Mouse (Mus musculus) small intestine, adult 2 months (tissue): ENCODE measurements at regions not wholly inside any gene's neighbourhood (a gene's known extent, or its start where the extent isn't known, plus 50 kb on each side); places are given as distances from the start of the nearest gene placed in this dataset.

Experiments used
- CTCF ChIP-seq: fragments of 200-500 bp; IDR thresholded peaks from 2 replicates; pipeline ENCODE4 v1.5.1; 2012; ENCODE audit warnings: low read depth, mild to moderate bottlenecking, control low read depth, inconsistent platforms, low read length, moderate library complexity, mixed read lengths; ENCODE audit not compliant: insufficient replicate concordance, insufficient read length; ENCODE audit errors: extremely low read depth
- POLR2A ChIP-seq: fragments of 200-500 bp; IDR thresholded peaks from 2 replicates; pipeline ENCODE4 v1.6.1; 2012; ENCODE audit warnings: low read depth, mild to moderate bottlenecking, control low read depth, inconsistent platforms, low read length, moderate library complexity

GRCm38 (mm10) chr3:52739526-52739925, 277.5 kb downstream of the Cog6 start:
- TF ChIP-seq CTCF: no peak
- no peak for TF ChIP-seq POLR2A
